Mouse (Mus musculus) olfactory bulb, adult 2 months (tissue): ENCODE measurements around the gene Slc13a5. TPM values are rescaled to one million over a fixed set of nuclear protein-coding genes. Genes with fewer than 3 reads are reported as not detected.

ENCODE experiments used
- H3K27ac ChIP-seq: fragments of 200-500 bp; 2 replicates; pipeline ENCODE4 v1.5.1; 2012; ENCODE audit warnings: low read depth, low read length; ENCODE audit not compliant: insufficient read depth
- H3K4me1 ChIP-seq: fragments of 200-500 bp; 2 replicates; pipeline ENCODE4 v1.6.1; 2012; ENCODE audit warnings: low read length; ENCODE audit not compliant: control insufficient read depth, insufficient read depth
- H3K4me3 ChIP-seq: fragments of 200-500 bp; 2 replicates; pipeline ENCODE4 v1.5.1; 2012; ENCODE audit warnings: mild to moderate bottlenecking, low read depth, low read length, moderate library complexity; ENCODE audit not compliant: insufficient read depth
- CTCF ChIP-seq: fragments of 200-500 bp; IDR thresholded peaks from 2 replicates; pipeline ENCODE4 v1.5.1; 2012; ENCODE audit warnings: low read depth, mild to moderate bottlenecking, low read length, moderate library complexity; ENCODE audit not compliant: insufficient read depth
- POLR2A ChIP-seq: fragments of 200-500 bp; IDR thresholded peaks from 2 replicates; pipeline ENCODE4 v1.6.1; 2012; ENCODE audit warnings: mild to moderate bottlenecking, low read depth, low read length, moderate library complexity; ENCODE audit not compliant: insufficient read depth
- WGBS: fragments of 180-500 bp; shearing (Covaris S2); methylation state at CpG from one replicate; pipeline ENCODE4 v1.1.7; 2018; 5-methylcytosine and 5-hydroxymethylcytosine counted together
- polyA plus RNA-seq: library from polyadenylated mRNA; stranded (reverse); fragments of >200 nt; gene quantifications from 2 replicates; pipeline ENCODE4 v1.2.4, GENCODE M21; 2012; ENCODE audit warnings: low replicate concordance; ENCODE audit not compliant: missing spikeins, insufficient read depth, insufficient read length

The Slc13a5 gene
- polyA plus RNA-seq, 1 experiment = not detected

GRCm38 (mm10) chr11:72293116-72293515 lies 26.1 kb upstream of the Slc13a5 start:
- WGBS = 67% methylated on average over 2 of the region's 2 CpGs
- TF ChIP-seq POLR2A (no peak), CTCF (no peak)
- Histone ChIP-seq H3K4me1 (no peaks in the 10 kb centered on the region), H3K4me3 (no peak overlapping the region), H3K27ac (no peak overlapping the region)

GRCm38 (mm10) chr11:72287543-72287942 lies 20.5 kb upstream of the Slc13a5 start:
- peaks cover 3% of the 10 kb centered on the region for H3K4me1 ChIP-seq
- TF ChIP-seq POLR2A (no peak), CTCF (no peak)
- no peak overlapping the region for H3K4me3 ChIP-seq
- 91% methylated on average over 3 of the region's 3 CpGs for WGBS
- H3K27ac ChIP-seq = no peak overlapping the region

- WGBS = 89% methylated on average over 2 of the region's 2 CpGs
- TF ChIP-seq POLR2A = no peak
- TF ChIP-seq CTCF = no peak
- Histone ChIP-seq H3K4me3 (no peak overlapping the region), H3K27ac (no peak overlapping the region), H3K4me1 (peaks cover 3% of the 10 kb centered on the region)
Observed at GRCm38 (mm10) chr11:72287126-72287525, 20.1 kb upstream of the Slc13a5 start.

DNA sequence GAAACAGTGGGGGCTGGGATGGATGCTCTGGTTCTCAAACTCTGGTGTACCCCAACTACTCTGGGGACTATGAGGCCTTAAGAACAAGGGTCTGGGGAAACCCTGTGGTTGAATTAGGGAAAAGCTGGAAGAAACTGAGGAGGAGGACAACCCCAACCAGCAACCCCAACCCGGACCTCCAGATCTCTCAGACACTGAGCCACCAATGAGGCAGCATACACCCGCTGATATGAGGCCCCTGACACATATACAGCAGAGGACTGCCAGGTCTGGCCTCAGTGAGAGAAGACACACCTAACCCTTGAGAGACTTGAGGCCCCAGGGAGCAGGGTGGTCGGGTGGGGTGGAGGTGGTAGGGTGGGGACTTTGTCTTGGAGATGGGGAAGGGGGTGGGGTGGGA lies 19.6 kb upstream of the Slc13a5 start:
- TF ChIP-seq CTCF (no peak), POLR2A (no peak)
- WGBS = 91% methylated on average over 3 of the region's 3 CpGs
- no peak overlapping the region for H3K27ac ChIP-seq
- no peak overlapping the region for H3K4me3 ChIP-seq
- peaks cover 3% of the 10 kb centered on the region for H3K4me1 ChIP-seq

DNA sequence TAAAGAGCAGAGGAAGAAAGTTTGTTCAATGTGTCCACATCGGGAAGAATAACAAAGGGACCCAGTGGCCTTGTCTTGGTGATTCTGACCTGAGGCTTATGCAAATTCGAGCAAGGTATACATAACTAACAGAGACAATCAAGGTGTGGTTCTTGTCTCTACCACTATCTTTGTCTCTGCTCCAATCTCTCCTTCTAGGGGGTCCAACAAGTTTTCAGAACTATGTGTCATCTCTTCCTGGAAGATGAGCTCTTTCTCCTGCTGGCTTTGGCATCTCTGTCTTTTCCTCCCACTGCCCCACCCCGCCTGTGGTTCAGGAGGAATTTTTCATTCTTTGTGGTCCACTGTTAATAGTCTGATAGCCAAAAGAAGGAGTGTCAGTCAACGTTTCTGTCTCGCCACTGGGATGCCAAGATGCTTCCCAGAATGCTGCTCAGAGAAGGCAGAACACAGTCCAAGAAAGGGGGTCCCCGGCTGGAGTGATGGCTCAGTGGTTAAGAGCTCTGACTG lies 19.0 kb upstream of the Slc13a5 start:
- H3K27ac ChIP-seq = no peak overlapping the region
- H3K4me3 ChIP-seq = no peak overlapping the region
- peaks cover 3% of the 10 kb centered on the region for H3K4me1 ChIP-seq
- WGBS = 82% methylated on average over 6 of the region's 6 CpGs
- TF ChIP-seq CTCF (no peak), POLR2A (no peak)

GRCm38 (mm10) chr11:72284532-72285182 lies 17.6 kb upstream of the Slc13a5 start:
- Histone ChIP-seq H3K4me1 (peaks cover 3% of the 10 kb centered on the region), H3K27ac (no peak overlapping the region), H3K4me3 (no peak overlapping the region)
- TF ChIP-seq POLR2A (no peak), CTCF (no peak)
- whole genome bisulfite sequencing = 43% methylated on average over 14 of the region's 14 CpGs

DNA sequence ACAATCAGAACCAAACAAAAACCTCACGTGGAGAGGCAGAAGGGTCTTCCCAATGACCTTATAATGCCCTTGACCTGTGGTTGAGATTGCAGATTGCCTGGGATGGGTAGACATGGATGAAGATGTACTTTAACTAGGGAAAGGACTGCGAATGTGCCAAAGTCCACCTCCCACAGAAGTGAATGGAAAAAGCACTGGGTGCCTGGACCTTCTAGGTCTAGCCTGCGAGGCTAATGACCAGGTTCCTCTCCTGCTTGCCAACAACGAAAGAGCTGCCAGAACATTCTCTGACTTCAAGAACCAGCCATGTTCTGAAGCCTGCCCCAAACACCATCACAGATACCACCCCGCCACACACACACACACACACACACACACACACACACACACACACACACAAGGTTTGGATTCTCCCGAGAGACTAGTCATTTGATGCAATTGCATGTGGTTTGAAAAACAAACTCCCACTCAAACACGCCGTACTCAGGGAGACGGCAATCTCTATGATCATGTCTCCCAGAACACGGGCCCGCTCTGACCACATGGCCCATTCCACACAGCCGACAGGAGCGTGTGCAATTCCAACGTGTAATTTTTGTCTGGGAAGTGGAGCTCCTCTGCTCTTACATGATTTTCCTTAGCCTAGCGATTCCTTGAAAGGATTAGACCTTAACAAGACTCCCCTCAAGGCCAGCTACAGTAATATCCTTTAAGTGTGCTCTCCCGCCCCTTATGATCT lies 16.6 kb upstream of the Slc13a5 start:
- H3K27ac ChIP-seq = no peak overlapping the region
- peaks cover 3% of the 10 kb centered on the region for H3K4me1 ChIP-seq
- TF ChIP-seq CTCF = no peak
- TF ChIP-seq POLR2A = no peak
- H3K4me3 ChIP-seq = no peak overlapping the region
- WGBS = 62% methylated on average over 16 of the region's 16 CpGs

- Histone ChIP-seq H3K4me3 (no peak overlapping the region), H3K27ac (no peak overlapping the region), H3K4me1 (peaks cover 3% of the 10 kb centered on the region)
- TF ChIP-seq CTCF (no peak), POLR2A (no peak)
- WGBS = 45% methylated on average over 5 of the region's 5 CpGs
Observed at GRCm38 (mm10) chr11:72281852-72282400, 14.9 kb upstream of the Slc13a5 start.
